Mouse (Mus musculus) kidney, adult 2 months (tissue): ENCODE data around the gene Cradd.

Experiments
- CTCF ChIP-seq: fragments of 200-500 bp; conservative IDR thresholded peaks from 2 replicates; pipeline ENCODE4 v1.5.1; 2011; ENCODE audit warnings: low read depth, mild to moderate bottlenecking, control low read depth, low read length, moderate library complexity, mixed read lengths; ENCODE audit not compliant: insufficient read depth, insufficient read length
- POLR2A ChIP-seq: fragments of 200-500 bp; IDR thresholded peaks from one replicate; pipeline ENCODE4 v1.6.1; 2011; ENCODE audit warnings: low read depth, low read length, control low read depth

- TF ChIP-seq POLR2A (no peak), CTCF (no peak)
Observed at GRCm38 (mm10) chr10:95244961-95245679, 78.8 kb downstream of the Cradd start.
